Mouse (Mus musculus) olfactory bulb, adult 2 months (tissue): Measurements from ENCODE around the gene Scn4b. TPM values are rescaled to one million over a fixed set of nuclear protein-coding genes. Genes with fewer than 3 reads are reported as not detected.

Experiments
- H3K27ac ChIP-seq: fragments of 200-500 bp; 2 replicates; pipeline ENCODE4 v1.5.1; 2012; ENCODE audit warnings: low read depth, low read length; ENCODE audit not compliant: insufficient read depth
- H3K4me1 ChIP-seq: fragments of 200-500 bp; 2 replicates; pipeline ENCODE4 v1.6.1; 2012; ENCODE audit warnings: low read length; ENCODE audit not compliant: control insufficient read depth, insufficient read depth
- H3K4me3 ChIP-seq: fragments of 200-500 bp; 2 replicates; pipeline ENCODE4 v1.5.1; 2012; ENCODE audit warnings: mild to moderate bottlenecking, low read depth, low read length, moderate library complexity; ENCODE audit not compliant: insufficient read depth
- CTCF ChIP-seq: fragments of 200-500 bp; IDR thresholded peaks from 2 replicates; pipeline ENCODE4 v1.5.1; 2012; ENCODE audit warnings: low read depth, mild to moderate bottlenecking, low read length, moderate library complexity; ENCODE audit not compliant: insufficient read depth
- POLR2A ChIP-seq: fragments of 200-500 bp; IDR thresholded peaks from 2 replicates; pipeline ENCODE4 v1.6.1; 2012; ENCODE audit warnings: mild to moderate bottlenecking, low read depth, low read length, moderate library complexity; ENCODE audit not compliant: insufficient read depth
- WGBS: fragments of 180-500 bp; shearing (Covaris S2); methylation state at CpG from one replicate; pipeline ENCODE4 v1.1.7; 2018; 5-methylcytosine and 5-hydroxymethylcytosine counted together
- polyA plus RNA-seq: library from polyadenylated mRNA; stranded (reverse); fragments of >200 nt; gene quantifications from 2 replicates; pipeline ENCODE4 v1.2.4, GENCODE M21; 2012; ENCODE audit warnings: low replicate concordance; ENCODE audit not compliant: missing spikeins, insufficient read depth, insufficient read length

Scn4b gene
- polyA plus RNA-seq, 1 experiment, result not detected

DNA sequence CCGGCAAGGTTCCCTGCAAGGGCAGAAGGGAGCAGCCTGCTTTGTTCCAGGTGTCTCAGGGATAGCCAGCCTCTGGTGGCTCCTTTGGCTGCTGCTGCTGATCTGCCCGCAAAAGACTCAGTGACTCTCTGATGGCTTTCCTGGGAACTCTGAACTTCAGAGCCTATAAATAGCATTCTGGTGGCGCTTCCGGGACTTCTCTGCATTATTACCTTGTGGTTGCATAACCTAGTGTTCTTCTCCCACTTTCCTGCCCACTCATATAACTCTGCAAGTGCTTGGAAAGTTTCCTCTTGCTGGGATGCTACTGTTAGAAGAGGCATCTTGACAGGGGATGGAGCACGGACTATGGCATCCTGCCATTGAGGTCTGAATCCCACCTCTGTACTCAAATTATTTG is 59.4 kb downstream of the Scn4b start:
- 79% methylated on average over 5 of the region's 5 CpGs for WGBS
- Histone ChIP-seq H3K27ac (no peak overlapping the region), H3K4me1 (no peaks in the 10 kb centered on the region), H3K4me3 (no peak overlapping the region)
- TF ChIP-seq CTCF, result no peak
- no peak for TF ChIP-seq POLR2A

DNA sequence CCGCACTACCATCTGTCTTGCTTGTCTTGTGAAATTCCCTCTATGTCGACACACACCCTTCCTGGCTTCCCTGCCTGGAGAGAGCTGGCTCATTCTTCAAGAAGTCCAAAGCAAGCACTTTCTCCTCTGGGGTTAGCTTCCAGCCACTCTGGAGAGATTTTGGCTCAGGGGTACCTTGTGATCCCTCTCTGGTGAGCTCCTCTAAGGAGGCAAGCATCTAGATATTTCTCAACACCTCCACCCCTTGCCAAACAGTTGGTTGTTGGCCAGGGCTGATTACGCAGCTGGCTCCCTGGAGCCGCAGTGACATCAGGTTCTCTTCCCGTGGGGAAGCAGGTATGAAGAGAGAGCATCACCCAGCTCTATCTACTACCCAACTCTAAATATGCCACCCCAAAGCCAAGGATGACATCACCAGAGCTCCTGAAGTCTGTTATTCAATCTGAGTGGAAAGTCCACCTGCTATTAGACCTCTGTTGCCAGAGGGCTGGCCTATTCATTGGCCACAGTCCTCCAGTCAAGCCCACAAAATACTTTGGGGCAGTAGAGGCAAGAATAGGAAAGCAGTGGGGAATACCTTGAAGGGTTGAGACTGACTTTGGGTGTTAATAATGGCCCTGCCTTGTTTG is 63.2 kb downstream of the Scn4b start:
- Histone ChIP-seq H3K4me1 (no peaks in the 10 kb centered on the region), H3K27ac (no peak overlapping the region), H3K4me3 (no peak overlapping the region)
- 87% methylated on average over 5 of the region's 5 CpGs for WGBS
- TF ChIP-seq CTCF (no peak), POLR2A (no peak)

DNA sequence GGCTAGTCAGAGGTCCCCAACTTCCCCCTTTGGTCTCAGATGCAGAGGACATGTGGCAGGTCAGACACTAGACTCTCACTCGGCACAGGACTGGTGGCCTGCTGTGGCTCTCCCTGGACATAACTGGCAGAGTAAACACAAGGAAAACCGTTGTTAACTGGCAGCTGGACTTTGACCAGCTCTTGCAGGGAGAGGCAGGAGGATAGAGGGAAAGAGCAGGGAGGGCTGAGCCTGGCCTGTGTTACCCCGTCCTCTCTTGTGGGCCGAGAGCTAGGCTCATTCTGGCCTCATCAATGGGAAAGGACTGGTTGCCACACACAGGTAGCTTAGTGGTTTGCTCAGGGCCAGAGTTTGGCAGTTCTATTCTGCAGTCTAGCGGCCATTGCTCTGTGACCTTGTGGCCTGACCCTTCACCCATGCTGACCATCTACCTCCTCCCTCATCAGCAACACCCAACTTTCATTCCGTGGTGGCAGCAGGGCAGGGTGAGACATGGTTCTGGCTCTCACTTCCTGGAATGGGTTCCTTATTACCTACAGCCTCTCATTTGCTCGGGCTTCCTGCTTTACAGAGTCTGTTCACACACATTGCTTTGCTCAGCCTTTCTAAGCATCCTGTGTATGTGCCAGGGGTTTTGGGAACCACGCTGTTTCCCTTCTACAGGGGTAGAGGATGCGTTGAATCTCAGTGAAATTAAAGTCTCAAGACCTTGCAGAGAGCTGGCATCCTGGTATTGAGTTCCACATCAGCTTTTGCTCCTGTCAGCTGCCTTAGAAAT is 64.0 kb downstream of the Scn4b start:
- no peak overlapping the region for H3K27ac ChIP-seq
- H3K4me3 ChIP-seq, result no peak overlapping the region
- H3K4me1 ChIP-seq, result no peaks in the 10 kb centered on the region
- WGBS, result 78% methylated on average over 9 of the region's 9 CpGs
- TF ChIP-seq POLR2A (no peak), CTCF (no peak)

Other genes starting within 250 kb of the Scn4b start
- gene Atp5l, start 217.7 kb upstream of the Scn4b start, polyA plus RNA-seq, result not detected in 2 replicates
- not detected in 2 replicates for gene Ube4a, start 172.8 kb upstream of the Scn4b start, polyA plus RNA-seq
- gene Cd3g, start 158.0 kb upstream of the Scn4b start, polyA plus RNA-seq, result 736 and 767 TPM in 2 replicates
- gene Cd3d, start 156.6 kb upstream of the Scn4b start, polyA plus RNA-seq, result not detected in 2 replicates
- not detected in 2 replicates for gene Cd3e, start 128.8 kb upstream of the Scn4b start, polyA plus RNA-seq
- not detected in 2 replicates for gene Mpzl2, start 98.6 kb upstream of the Scn4b start, polyA plus RNA-seq
- gene Mpzl3, start 83.2 kb upstream of the Scn4b start, polyA plus RNA-seq, result not detected in 2 replicates
- gene Jaml, start 59.2 kb upstream of the Scn4b start, polyA plus RNA-seq, result not detected in 2 replicates
- not detected in 2 replicates for gene Scn2b, start 20.6 kb upstream of the Scn4b start, polyA plus RNA-seq
- not detected in 2 replicates for gene BC049352, start 43.6 kb downstream of the Scn4b start, polyA plus RNA-seq
- gene Tmprss4, start 65.7 kb downstream of the Scn4b start, polyA plus RNA-seq, result not detected in 2 replicates
- not detected in 2 replicates for gene Il10ra, start 130.8 kb downstream of the Scn4b start, polyA plus RNA-seq
- gene Tmprss13, start 180.7 kb downstream of the Scn4b start, polyA plus RNA-seq, result not detected in 2 replicates
- not detected in 2 replicates for gene Fxyd6, start 231.8 kb downstream of the Scn4b start, polyA plus RNA-seq